Mouse (Mus musculus): ENCODE results near the gene Nav3. TPM values are rescaled to one million over a fixed set of nuclear protein-coding genes. Genes with fewer than 3 reads are reported as not detected.
"Not testable (repeated sequence)": the region's sequence is repeated elsewhere in the genome, so short reads cannot be mapped to it uniquely, and the experiment has no call there.

Gene Nav3
- polyA plus RNA-seq, 1 experiment from 2014 or later: 17.6 TPM

GRCm38 (mm10) chr10:110024897-110025296 lies 431.1 kb downstream of the Nav3 start:
- not testable (repeated sequence) for H3K27me3 ChIP-seq (replicated peaks; ENCODE audit: control insufficient read depth, insufficient read depth, low read length); H3K27ac ChIP-seq (ENCODE audit: low read depth, low read length); H3K9me3 ChIP-seq (replicated peaks; ENCODE audit: control insufficient read depth, low read length); H3K4me2 ChIP-seq (ENCODE audit: low read length); H3K9ac ChIP-seq (ENCODE audit: low read length); H3K4me1 ChIP-seq (ENCODE audit: control insufficient read depth, insufficient read depth, low read length); DNase-seq (ENCODE audit: low spot score); H3K4me3 ChIP-seq (ENCODE audit: low read depth, low read length); H3K36me3 ChIP-seq (ENCODE audit: control insufficient read depth, insufficient read depth, low read length); ATAC-seq
- WGBS: 15% methylated on average over 2 of the region's 2 CpGs

DNA sequence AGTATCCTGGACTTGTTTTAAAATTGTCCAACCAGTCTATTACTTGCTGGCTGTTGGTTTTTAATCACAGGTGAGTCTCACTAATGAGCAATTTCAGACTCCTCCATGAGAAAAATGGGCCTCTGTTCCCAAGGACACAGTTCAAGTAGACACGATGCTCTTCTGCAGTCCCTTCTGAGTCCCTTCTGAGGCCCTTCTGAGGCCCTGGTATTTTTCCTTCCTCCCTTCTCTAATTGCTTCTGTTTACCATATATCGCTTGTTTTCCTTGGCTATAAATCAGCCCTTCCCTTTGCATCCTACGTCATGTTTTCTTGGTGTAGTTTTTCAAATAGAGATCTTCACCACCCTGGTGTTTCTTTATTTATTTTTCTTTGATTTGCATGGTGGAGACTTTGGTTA lies 433.9 kb downstream of the Nav3 start:
- Histone ChIP-seq H3K4me2 (ENCODE audit: low read length) (no peak overlapping the region), H3K4me3 (ENCODE audit: low read depth, low read length) (no peak overlapping the region), H3K36me3 (ENCODE audit: control insufficient read depth, insufficient read depth, low read length) (no peaks in the 10 kb centered on the region), H3K4me1 (ENCODE audit: control insufficient read depth, insufficient read depth, low read length) (no peaks in the 10 kb centered on the region), H3K27ac (ENCODE audit: low read depth, low read length) (no peak overlapping the region), H3K9me3 (replicated peaks; ENCODE audit: control insufficient read depth, low read length) (no peaks in the 10 kb centered on the region), H3K9ac (ENCODE audit: low read length) (no peak overlapping the region), H3K27me3 (replicated peaks; ENCODE audit: control insufficient read depth, insufficient read depth, low read length) (no peaks in the 10 kb centered on the region)
- ATAC-seq (no peak), DNase-seq (ENCODE audit: low spot score) (no peak)
- WGBS: 94% methylated on average over 3 of the region's 3 CpGs

GRCm38 (mm10) chr10:110019266-110019866 lies 436.6 kb downstream of the Nav3 start:
- no peak overlapping the region for H3K4me2 ChIP-seq (ENCODE audit: low read length)
- no peak overlapping the region for H3K4me3 ChIP-seq (ENCODE audit: low read depth, low read length)
- WGBS: 72% methylated on average over 4 of the region's 4 CpGs
- no peaks in the 10 kb centered on the region for H3K27me3 ChIP-seq (replicated peaks; ENCODE audit: control insufficient read depth, insufficient read depth, low read length)
- no peak overlapping the region for H3K27ac ChIP-seq (ENCODE audit: low read depth, low read length)
- ATAC-seq: no peak
- no peaks in the 10 kb centered on the region for H3K4me1 ChIP-seq (ENCODE audit: control insufficient read depth, insufficient read depth, low read length)
- DNase-seq (ENCODE audit: low spot score): no peak
- H3K9me3 ChIP-seq (replicated peaks; ENCODE audit: control insufficient read depth, low read length): no peaks in the 10 kb centered on the region
- no peaks in the 10 kb centered on the region for H3K36me3 ChIP-seq (ENCODE audit: control insufficient read depth, insufficient read depth, low read length)
- no peak overlapping the region for H3K9ac ChIP-seq (ENCODE audit: low read length)

GRCm38 (mm10) chr10:110001328-110001727 lies 454.7 kb downstream of the Nav3 start:
- H3K4me2 ChIP-seq (ENCODE audit: low read length); H3K36me3 ChIP-seq (ENCODE audit: control insufficient read depth, insufficient read depth, low read length); H3K27me3 ChIP-seq (replicated peaks; ENCODE audit: control insufficient read depth, insufficient read depth, low read length); H3K4me1 ChIP-seq (ENCODE audit: control insufficient read depth, insufficient read depth, low read length); DNase-seq (ENCODE audit: low spot score); ATAC-seq; H3K27ac ChIP-seq (ENCODE audit: low read depth, low read length); H3K9ac ChIP-seq (ENCODE audit: low read length); H3K9me3 ChIP-seq (replicated peaks; ENCODE audit: control insufficient read depth, low read length); H3K4me3 ChIP-seq (ENCODE audit: low read depth, low read length): not testable (repeated sequence)
- WGBS: 85% methylated on average over 5 of the region's 5 CpGs

GRCm38 (mm10) chr10:110000755-110001247 lies 455.2 kb downstream of the Nav3 start:
- Histone ChIP-seq H3K4me2 (ENCODE audit: low read length) (no peak overlapping the region), H3K4me3 (ENCODE audit: low read depth, low read length) (no peak overlapping the region)
- WGBS: 54% methylated on average over 3 of the region's 3 CpGs

DNA sequence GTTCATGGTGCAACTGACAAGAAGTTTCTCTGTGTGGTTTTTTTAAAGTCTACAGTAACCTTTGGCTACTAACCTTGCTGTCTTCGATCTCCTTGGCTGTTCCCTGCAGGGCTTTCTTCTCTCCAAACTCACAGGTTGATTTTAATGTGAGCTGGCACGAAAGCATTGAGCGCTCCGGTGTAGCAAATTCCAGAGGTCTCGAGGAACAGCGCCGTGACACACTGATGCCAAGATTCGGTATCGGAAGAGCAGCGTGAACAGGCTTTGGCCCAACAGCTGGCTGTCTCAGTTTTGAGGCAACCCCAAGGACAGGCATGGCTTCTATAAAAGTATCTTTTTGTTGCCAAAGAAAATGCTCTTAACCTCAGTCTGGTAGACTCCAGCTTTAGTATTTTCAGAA lies 456.1 kb downstream of the Nav3 start:
- H3K36me3 ChIP-seq (ENCODE audit: control insufficient read depth, insufficient read depth, low read length): no peaks in the 10 kb centered on the region
- 78% methylated on average over 10 of the region's 10 CpGs for WGBS
- H3K4me3 ChIP-seq (ENCODE audit: low read depth, low read length): no peak overlapping the region
- ATAC-seq (no peak), DNase-seq (ENCODE audit: low spot score) (no peak)
- no peaks in the 10 kb centered on the region for H3K4me1 ChIP-seq (ENCODE audit: control insufficient read depth, insufficient read depth, low read length)
- no peak overlapping the region for H3K27ac ChIP-seq (ENCODE audit: low read depth, low read length)
- H3K9me3 ChIP-seq (replicated peaks; ENCODE audit: control insufficient read depth, low read length): no peaks in the 10 kb centered on the region
- H3K4me2 ChIP-seq (ENCODE audit: low read length): no peak overlapping the region
- H3K9ac ChIP-seq (ENCODE audit: low read length): no peak overlapping the region
- H3K27me3 ChIP-seq (replicated peaks; ENCODE audit: control insufficient read depth, insufficient read depth, low read length): no peaks in the 10 kb centered on the region

More at GRCm38 (mm10) chr10:110000755-110001247, 455.2 kb downstream of the Nav3 start:
- Histone ChIP-seq H3K9ac (ENCODE audit: low read length) (no peak overlapping the region), H3K4me1 (ENCODE audit: control insufficient read depth, insufficient read depth, low read length) (no peaks in the 10 kb centered on the region), H3K27me3 (replicated peaks; ENCODE audit: control insufficient read depth, insufficient read depth, low read length) (no peaks in the 10 kb centered on the region), H3K27ac (ENCODE audit: low read depth, low read length) (no peak overlapping the region), H3K9me3 (replicated peaks; ENCODE audit: control insufficient read depth, low read length) (no peaks in the 10 kb centered on the region), H3K36me3 (ENCODE audit: control insufficient read depth, insufficient read depth, low read length) (no peaks in the 10 kb centered on the region)
- no peak for DNase-seq (ENCODE audit: low spot score)
- no peak for ATAC-seq

- WGBS: 79% methylated on average over 5 of the region's 5 CpGs
- Histone ChIP-seq H3K4me3 (ENCODE audit: low read depth, low read length) (no peak overlapping the region), H3K36me3 (ENCODE audit: control insufficient read depth, insufficient read depth, low read length) (no peaks in the 10 kb centered on the region), H3K4me2 (ENCODE audit: low read length) (no peak overlapping the region), H3K27me3 (replicated peaks; ENCODE audit: control insufficient read depth, insufficient read depth, low read length) (no peaks in the 10 kb centered on the region), H3K4me1 (ENCODE audit: control insufficient read depth, insufficient read depth, low read length) (no peaks in the 10 kb centered on the region), H3K9ac (ENCODE audit: low read length) (no peak overlapping the region), H3K9me3 (replicated peaks; ENCODE audit: control insufficient read depth, low read length) (no peaks in the 10 kb centered on the region), H3K27ac (ENCODE audit: low read depth, low read length) (no peak overlapping the region)
- ATAC-seq (no peak), DNase-seq (ENCODE audit: low spot score) (no peak)
Measured at GRCm38 (mm10) chr10:109994302-109994701, 461.7 kb downstream of the Nav3 start.

DNA sequence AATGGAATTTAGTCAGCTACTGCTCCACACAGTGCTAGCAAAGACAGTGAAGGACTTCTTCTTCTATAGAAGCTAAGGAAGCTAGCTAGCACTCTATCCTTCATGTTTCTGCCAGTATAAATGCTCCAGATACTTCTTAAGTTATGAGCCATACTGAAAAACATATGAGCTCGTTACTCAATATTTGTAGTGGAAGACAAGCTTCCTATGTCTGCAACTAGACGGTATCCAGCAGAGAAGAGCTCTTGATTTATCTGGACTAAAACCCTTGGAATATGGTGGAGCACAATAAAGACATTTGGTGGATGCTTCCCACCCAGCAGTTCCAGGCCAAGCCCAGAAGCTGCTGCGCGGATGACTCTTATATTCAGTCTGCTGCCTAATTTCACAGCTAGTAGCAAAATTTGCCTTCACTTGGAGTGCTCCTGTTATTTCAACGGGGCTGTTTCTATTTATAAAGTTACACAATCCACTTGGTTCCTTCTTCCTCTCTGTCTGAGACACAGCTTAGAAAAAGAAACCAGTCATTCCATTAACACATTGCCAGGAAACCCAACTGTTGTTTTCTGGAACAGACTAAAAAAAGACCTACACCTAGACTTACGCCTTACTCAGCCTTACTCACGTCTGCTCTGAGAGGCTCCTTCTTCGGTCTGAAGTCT lies 470.0 kb downstream of the Nav3 start:
- H3K36me3 ChIP-seq (ENCODE audit: control insufficient read depth, insufficient read depth, low read length): no peaks in the 10 kb centered on the region
- H3K27me3 ChIP-seq (replicated peaks; ENCODE audit: control insufficient read depth, insufficient read depth, low read length): no peaks in the 10 kb centered on the region
- no peak overlapping the region for H3K4me2 ChIP-seq (ENCODE audit: low read length)
- no peak overlapping the region for H3K9ac ChIP-seq (ENCODE audit: low read length)
- H3K4me3 ChIP-seq (ENCODE audit: low read depth, low read length): no peak overlapping the region
- DNase-seq (ENCODE audit: low spot score): no peak
- no peak for ATAC-seq
- 90% methylated on average over 8 of the region's 8 CpGs for WGBS
- H3K27ac ChIP-seq (ENCODE audit: low read depth, low read length): no peak overlapping the region
- no peaks in the 10 kb centered on the region for H3K4me1 ChIP-seq (ENCODE audit: control insufficient read depth, insufficient read depth, low read length)
- H3K9me3 ChIP-seq (replicated peaks; ENCODE audit: control insufficient read depth, low read length): no peaks in the 10 kb centered on the region

- ATAC-seq: no peak
- Histone ChIP-seq H3K9ac (ENCODE audit: low read length) (no peak overlapping the region), H3K4me1 (ENCODE audit: control insufficient read depth, insufficient read depth, low read length) (peaks cover 4% of the 10 kb centered on the region; the same call in 1 of the 2 replicates), H3K36me3 (ENCODE audit: control insufficient read depth, insufficient read depth, low read length) (no peaks in the 10 kb centered on the region), H3K27me3 (replicated peaks; ENCODE audit: control insufficient read depth, insufficient read depth, low read length) (no peaks in the 10 kb centered on the region), H3K9me3 (replicated peaks; ENCODE audit: control insufficient read depth, low read length) (no peaks in the 10 kb centered on the region), H3K4me3 (ENCODE audit: low read depth, low read length) (no peak overlapping the region), H3K27ac (ENCODE audit: low read depth, low read length) (no peak overlapping the region), H3K4me2 (ENCODE audit: low read length) (no peak overlapping the region)
- 94% methylated on average over 8 of the region's 8 CpGs for WGBS
- DNase-seq (ENCODE audit: low spot score): no peak
Measured at GRCm38 (mm10) chr10:109976351-109976750, 479.7 kb downstream of the Nav3 start.

Measured in forebrain, embryonic 14.5 days (tissue).